Mouse (Mus musculus): ENCODE data around the gene Mxd4.

GRCm38 (mm10) chr5:34175403-34175694, 12.2 kb downstream of the Mxd4 start:
- TF ChIP-seq GATA1 (IDR thresholded peaks at IDR 0.05; ENCODE audit: low read length) (no peak), TAL1 (IDR thresholded peaks at IDR 0.05; ENCODE audit: low read length) (no peak)

Measured in erythroblast, embryonic 14.5 days (primary cell).